In the genomic region with DNA sequence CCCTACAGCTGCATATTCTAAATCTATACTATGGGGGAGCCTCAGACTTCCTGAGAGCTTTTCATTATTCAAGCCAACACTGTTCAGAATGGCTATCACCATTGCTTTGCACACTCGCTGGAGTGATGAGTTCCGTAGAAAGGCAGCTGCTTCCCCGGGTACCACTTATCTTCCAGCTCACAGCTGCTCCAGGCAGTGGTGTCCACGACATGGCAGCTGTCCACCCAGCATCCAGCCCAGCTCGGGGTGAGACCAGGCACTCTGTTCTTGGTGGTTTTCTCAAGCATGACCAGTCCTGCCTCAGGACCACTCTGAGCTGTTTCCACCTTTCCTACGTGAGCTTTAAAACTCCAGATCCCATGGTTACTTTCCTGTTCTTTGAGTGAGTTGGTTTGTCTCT, we compare ENCODE assay signal across 12 mouse cellular contexts.
"Had no signal": no experiment of that assay in that cellular context is flagged by ENCODE, and none has a peak within 500 bp of the region (broad histone marks: within the 10 kb centered on the region; RNA-seq: fewer than 3 reads in every experiment).

No protein-coding gene starts in this region.

- H3K27me3 ChIP-seq: limb, embryonic 15.5 days; neural tube, embryonic 12.5 days had no signal

- H3K36me3 ChIP-seq: limb, embryonic 15.5 days; liver, embryonic 13.5 days; neural tube, embryonic 12.5 days had no signal

- DNase-seq: kidney, adult 18-20 months; kidney, postnatal 10 days; kidney, postnatal 4 days; liver, embryonic 13.5 days; liver, postnatal 0 days; midbrain, embryonic 14.5 days; thymus, adult 2 months; thymus, postnatal 36 days had no signal

- H3K4me3 ChIP-seq: layer of hippocampus, adult 2 months; limb, embryonic 15.5 days; liver, embryonic 13.5 days; neural tube, embryonic 12.5 days had no signal

- H3K4me1 ChIP-seq: neural tube, embryonic 12.5 days had no signal

- H3K9me3 ChIP-seq: limb, embryonic 15.5 days; liver, embryonic 13.5 days; neural tube, embryonic 12.5 days had no signal

- H3K4me2 ChIP-seq: limb, embryonic 15.5 days; liver, embryonic 13.5 days; neural tube, embryonic 12.5 days had no signal

- H3K27ac ChIP-seq: layer of hippocampus, adult 2 months; limb, embryonic 15.5 days; liver, embryonic 13.5 days; neural tube, embryonic 12.5 days; stomach, postnatal 0 days had no signal

- H3K9ac ChIP-seq: limb, embryonic 15.5 days; liver, embryonic 13.5 days; liver, postnatal 0 days; neural tube, embryonic 12.5 days had no signal

- ATAC-seq: liver, postnatal 0 days had no signal
